Mouse (Mus musculus) CH12.LX (cell line): Measurements from ENCODE around the gene Sgpp1. TPM values are rescaled to one million over a fixed set of nuclear protein-coding genes. Genes with fewer than 3 reads are reported as not detected.
"Not testable (repeated sequence)": the region's sequence is repeated elsewhere in the genome, so short reads cannot be mapped to it uniquely, and the experiment has no call there.

Experiments used
- DNase-seq: peaks from one replicate; pipeline ENCODE4 v3.0.0-alpha.2; 2013; ENCODE audit errors: extremely low read depth
- H3K27ac ChIP-seq: 2 replicates; pipeline ENCODE4 v1.5.1; 2012; ENCODE audit warnings: low read depth, mild to moderate bottlenecking, control low read depth, moderate library complexity; ENCODE audit not compliant: insufficient read depth
- H3K27me3 ChIP-seq: replicated peaks from 2 replicates; pipeline ENCODE3; 2012; ENCODE audit warnings: inconsistent platforms
- H3K36me3 ChIP-seq, 2 experiments: replicated peaks in 1 of 2; 2 replicates each; pipeline versions ENCODE3 to v1.6.1; 2012; ENCODE audit warnings: inconsistent platforms in 1 of 2, low read length in 1 of 2, mild to moderate bottlenecking in 1 of 2, mixed read lengths in 1 of 2, moderate library complexity in 1 of 2; ENCODE audit not compliant: control insufficient read depth in 1 of 2, insufficient read depth in 1 of 2
- H3K4me1 ChIP-seq, 2 experiments: 2 replicates each; pipeline ENCODE4 v1.6.1; 2012; ENCODE audit warnings: inconsistent platforms in 1 of 2, moderate library complexity in 1 of 2; ENCODE audit not compliant: insufficient read depth in 2 of 2, control insufficient read depth in 1 of 2
- H3K4me2 ChIP-seq: 2 replicates; pipeline ENCODE4 v1.6.1; 2012; ENCODE audit warnings: low read depth, mild to moderate bottlenecking, control low read depth; ENCODE audit not compliant: poor library complexity, insufficient read depth, severe bottlenecking
- H3K4me3 ChIP-seq, 3 experiments: fragments of 150-350 bp in 1 of 3; sonication (generic) in 1 of 3; replicated peaks in 1 of 3; 2 replicates each; pipeline versions ENCODE3 to v1.5.1; 2011 to 2012; ENCODE audit warnings: low read depth in 2 of 3, low read length in 2 of 3, mild to moderate bottlenecking in 2 of 3, moderate library complexity in 2 of 3, control low read depth in 1 of 3, improper control_type of control experiment in 1 of 3, inconsistent platforms in 1 of 3, mixed read lengths in 1 of 3; ENCODE audit not compliant: poor library complexity in 1 of 3
- H3K79me2 ChIP-seq: replicated peaks from 2 replicates; pipeline ENCODE4 v1.6.1; 2012; ENCODE audit warnings: mild to moderate bottlenecking, moderate library complexity; ENCODE audit not compliant: control insufficient read depth, poor library complexity, insufficient read depth, severe bottlenecking; ENCODE audit errors: extremely low read depth
- H3K9ac ChIP-seq: 2 replicates; pipeline ENCODE4 v1.6.1; 2012; ENCODE audit warnings: low read depth, mild to moderate bottlenecking, control low read depth, moderate library complexity; ENCODE audit not compliant: insufficient read depth
- H3K9me3 ChIP-seq: replicated peaks from 2 replicates; pipeline ENCODE3; 2012; ENCODE audit warnings: low read length, inconsistent platforms, mixed read lengths
- CHD1 ChIP-seq: IDR thresholded peaks from 2 replicates; pipeline ENCODE4 v1.6.1; 2012; ENCODE audit warnings: low read depth, low read length, improper control_type of control experiment, inconsistent platforms
- CTCF ChIP-seq, 2 experiments: IDR thresholded peaks in 1 of 2; conservative IDR thresholded peaks in 1 of 2; 2 replicates each; pipeline ENCODE4 v1.5.1; 2011 to 2012; ENCODE audit warnings: low read depth in 2 of 2, low read length in 2 of 2, improper control_type of control experiment in 1 of 2, inconsistent platforms in 1 of 2, mild to moderate bottlenecking in 1 of 2, moderate library complexity in 1 of 2
- ELF1 ChIP-seq: IDR thresholded peaks from 2 replicates; pipeline ENCODE4 v1.6.1; 2014; ENCODE audit warnings: low read depth, mild to moderate bottlenecking, inconsistent platforms, low read length, improper control_type of control experiment
- EP300 ChIP-seq: IDR thresholded peaks from 2 replicates; pipeline ENCODE4 v1.6.1; 2011; ENCODE audit warnings: low read length, improper control_type of control experiment
- HCFC1 ChIP-seq: IDR thresholded peaks from 2 replicates; pipeline ENCODE4 v1.6.1; 2012; ENCODE audit warnings: low read depth, mild to moderate bottlenecking, inconsistent platforms, low read length, improper control_type of control experiment
- JUND ChIP-seq: conservative IDR thresholded peaks from 2 replicates; pipeline ENCODE4 v1.6.1; 2011; ENCODE audit warnings: low read depth, low read length, improper control_type of control experiment
- MAFK ChIP-seq: IDR thresholded peaks from 2 replicates; pipeline ENCODE4 v1.6.1; 2011; ENCODE audit warnings: low read length, improper control_type of control experiment; ENCODE audit not compliant: insufficient replicate concordance
- MAX ChIP-seq: IDR thresholded peaks from 2 replicates; pipeline ENCODE4 v1.6.1; 2011; ENCODE audit warnings: low read length, improper control_type of control experiment
- MXI1 ChIP-seq: IDR thresholded peaks from 2 replicates; pipeline ENCODE4 v1.6.1; 2011; ENCODE audit warnings: mild to moderate bottlenecking, low read depth, low read length, improper control_type of control experiment
- MYC ChIP-seq: IDR thresholded peaks from 2 replicates; pipeline ENCODE4 v1.6.1; 2011; ENCODE audit warnings: low read depth, mild to moderate bottlenecking, improper control_type of control experiment, low read length
- NRF1 ChIP-seq: IDR thresholded peaks from 2 replicates; pipeline ENCODE4 v1.6.1; 2014; ENCODE audit warnings: low read depth, mild to moderate bottlenecking, inconsistent platforms, low read length, improper control_type of control experiment, moderate library complexity
- POLR2AphosphoS2 ChIP-seq: IDR thresholded peaks from 2 replicates; pipeline ENCODE4 v1.6.1; 2011; ENCODE audit warnings: low read depth, low read length, improper control_type of control experiment
- SMC3 ChIP-seq: IDR thresholded peaks from 2 replicates; pipeline ENCODE4 v1.6.1; 2011; ENCODE audit warnings: low read depth, low read length, improper control_type of control experiment
- TBP ChIP-seq: conservative IDR thresholded peaks from 2 replicates; pipeline ENCODE4 v1.6.1; 2011; ENCODE audit warnings: low read depth, low read length, improper control_type of control experiment
- USF2 ChIP-seq: conservative IDR thresholded peaks from 2 replicates; pipeline ENCODE4 v1.6.1; 2011; ENCODE audit warnings: low read depth, low read length, improper control_type of control experiment
- ZKSCAN1 ChIP-seq: IDR thresholded peaks from 2 replicates; pipeline ENCODE4 v1.6.1; 2012; ENCODE audit warnings: low read depth, inconsistent platforms, low read length, improper control_type of control experiment, borderline replicate concordance
- ZNF384 ChIP-seq: IDR thresholded peaks from 2 replicates; pipeline ENCODE4 v1.6.1; 2012; ENCODE audit warnings: low read depth, low read length, improper control_type of control experiment, inconsistent platforms
- dilution Hi-C: fragments of 300-500 bp; cut with MboI; formaldehyde crosslinking; loops from 2 replicates; pipeline ENCODE4 v1.14.3; 2020; ENCODE audit warnings: low sequenced_read_pairs; ENCODE audit not compliant: extremely low pct_unique_long_range_greater_than_20kb, extremely low pct_ligation_motif_present
- in situ Hi-C: fragments of 300-500 bp; cut with MboI; formaldehyde crosslinking; loops from 3 replicates; pipeline ENCODE4 v1.14.3; 2019; ENCODE audit warnings: low sequenced_read_pairs, low pct_ligation_motif_present, low pct_unique_long_range_greater_than_20kb, mixed read lengths
- polyA plus RNA-seq: library from polyadenylated mRNA; unstranded; fragments of >175 nt; gene quantifications from 2 replicates; pipeline ENCODE4 v1.2.1, GENCODE M21; 2012; ENCODE audit warnings: low read depth; ENCODE audit not compliant: insufficient read length
- total RNA-seq, 2 experiments: library from RNA; depleted of rRNA; stranded (reverse); fragments of 300-350 nt in 1 of 2; fragments of >200 nt in 1 of 2; gene quantifications; 2 replicates each; pipeline ENCODE4 v1.2.3; 2012 to 2014

The Sgpp1 gene
- total and polyA plus RNA-seq, 3 experiments = 17.3 to 43.9 (median 23.6) TPM

GRCm38 (mm10) chr12:75721006-75721405, 14.5 kb downstream of the Sgpp1 start:
- no peaks in the 10 kb centered on the region for H3K27me3 ChIP-seq
- no peak for TF ChIP-seq USF2
- TF ChIP-seq TBP = no peak
- dilution Hi-C loops (no loop called here), in situ Hi-C loops (no loop called here)
- no peak overlapping the region for H3K27ac ChIP-seq
- H3K4me2 ChIP-seq = no peak overlapping the region
- H3K79me2 ChIP-seq = no peaks in the 10 kb centered on the region; the same call in none of the 2 replicates
- H3K9me3 ChIP-seq = no peaks in the 10 kb centered on the region
- no peak overlapping the region for H3K4me3 ChIP-seq
- no peak for DNase-seq
- H3K9ac ChIP-seq = no peak overlapping the region
- H3K36me3 ChIP-seq = peaks cover 16 to 53% of the 10 kb centered on the region in 2 experiments
- peaks cover 0 to 7% of the 10 kb centered on the region in 2 experiments; a peak in 2 of 4 replicates for H3K4me1 ChIP-seq

DNA sequence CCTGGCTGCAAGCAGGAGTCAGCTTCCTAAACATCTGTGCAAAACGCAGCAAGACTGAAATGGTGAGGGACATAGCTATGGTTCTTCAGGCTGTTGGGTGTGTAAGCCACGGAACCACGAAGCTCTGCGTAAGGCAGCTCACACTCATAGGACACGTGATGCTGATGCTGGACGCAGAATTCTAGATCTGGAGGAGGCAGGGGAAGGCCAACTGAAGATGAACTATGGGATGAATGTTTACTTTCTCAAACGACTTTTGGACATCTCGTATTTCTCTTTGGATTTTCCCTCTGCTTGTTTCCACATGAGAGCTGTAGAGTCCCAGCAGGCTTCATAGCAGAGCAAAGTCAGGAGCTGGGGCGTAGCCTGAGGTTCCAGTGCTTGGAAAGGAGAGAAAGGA, 21.9 kb downstream of the Sgpp1 start:
- H3K4me2 ChIP-seq = no peak overlapping the region
- TF ChIP-seq MYC (no peak), CTCF (conservative IDR thresholded peaks at IDR 0.05 in 1 of 2, IDR thresholded peaks at IDR 0.05 in 1 of 2; ENCODE audit: low read depth in 2 of 2, low read length in 2 of 2) (no peak), ZKSCAN1 (no peak), JUND (no peak), ELF1 (no peak), ZNF384 (no peak), MAX (no peak), CHD1 (no peak), EP300 (no peak), MXI1 (no peak), SMC3 (no peak), POLR2AphosphoS2 (no peak), HCFC1 (no peak), NRF1 (no peak), MAFK (no peak)
- no peak overlapping the region for H3K27ac ChIP-seq
- peaks cover 7 to 22% of the 10 kb centered on the region in 2 experiments for H3K36me3 ChIP-seq
- no peaks in the 10 kb centered on the region; the same call in 1 of the 2 replicates for H3K79me2 ChIP-seq
- H3K27me3 ChIP-seq = no peaks in the 10 kb centered on the region
- no peaks in the 10 kb centered on the region; a peak in 1 of 4 replicates for H3K4me1 ChIP-seq
- no peak overlapping the region for H3K9ac ChIP-seq
- dilution Hi-C loops = no loop called here
- no peak for DNase-seq
- no peak overlapping the region for H3K4me3 ChIP-seq
- H3K9me3 ChIP-seq = no peaks in the 10 kb centered on the region
- in situ Hi-C loops = no loop called here

DNA sequence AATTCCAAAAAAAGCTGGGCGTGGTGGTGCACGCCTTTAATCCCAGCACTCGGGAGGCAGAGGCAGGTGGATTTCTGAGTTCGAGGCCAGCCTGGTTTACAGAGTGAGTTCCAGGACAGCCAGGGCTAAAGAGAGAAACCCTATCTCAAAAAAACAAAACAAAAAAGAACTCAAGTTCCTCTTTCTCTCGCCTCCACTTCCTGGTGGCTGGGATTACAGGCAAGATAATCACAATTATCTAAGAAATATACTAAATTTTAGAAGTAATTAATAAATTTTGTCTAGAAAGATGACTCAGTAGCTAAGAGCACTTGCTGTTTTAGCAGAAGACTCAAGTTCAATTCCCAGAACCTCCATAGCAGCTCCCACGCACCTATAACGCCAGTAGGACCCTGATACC, 22.6 kb downstream of the Sgpp1 start:
- H3K27ac ChIP-seq, H3K79me2 ChIP-seq, H3K4me1 ChIP-seq, H3K4me3 ChIP-seq, H3K9ac ChIP-seq, H3K4me2 ChIP-seq, H3K9me3 ChIP-seq, dilution Hi-C loops, in situ Hi-C loops, H3K27me3 ChIP-seq, DNase-seq: not testable (repeated sequence)
- H3K36me3 ChIP-seq = peaks cover 7 to 22% of the 10 kb centered on the region in 2 experiments
